Mouse (Mus musculus): ENCODE measurements around the gene Olfr65. TPM values are rescaled to one million over a fixed set of nuclear protein-coding genes. Genes with fewer than 3 reads are reported as not detected.

Gene Olfr65
- total RNA-seq, 1 experiment from 2014 or later = not detected

Other genes with a start within 250 kb of the Olfr65 start
- not detected in 2 replicates for gene Olfr623, start 239.8 kb upstream of the Olfr65 start, total RNA-seq (2017)
- gene Olfr624, start 232.3 kb upstream of the Olfr65 start, total RNA-seq (2017) = under 0.01 TPM in 1 of 2 replicates, not detected in the other
- not detected in 2 replicates for gene Olfr625-ps1, start 220.8 kb upstream of the Olfr65 start, total RNA-seq (2017)
- not detected in 2 replicates for gene Olfr243, start 188.8 kb upstream of the Olfr65 start, total RNA-seq (2017)
- gene Olfr628, start 173.1 kb upstream of the Olfr65 start, total RNA-seq (2017) = not detected in 2 replicates
- not detected in 2 replicates for gene Olfr629, start 158.5 kb upstream of the Olfr65 start, total RNA-seq (2017)
- not detected in 2 replicates for gene Olfr630, start 146.2 kb upstream of the Olfr65 start, total RNA-seq (2017)
- gene Olfr69, start 131.9 kb upstream of the Olfr65 start, total RNA-seq (2017) = not detected in 2 replicates
- not detected in 2 replicates for gene Olfr68, start 123.8 kb upstream of the Olfr65 start, total RNA-seq (2017)
- gene Olfr67, start 111.7 kb upstream of the Olfr65 start, total RNA-seq (2017) = not detected in 2 replicates
- gene Hbb-bt, start 89.5 kb upstream of the Olfr65 start, total RNA-seq (2017) = 13.0 and 18.6 TPM in 2 replicates
- gene Hbb-bs, start 75.4 kb upstream of the Olfr65 start, total RNA-seq (2017) = 16.6 and 33.2 TPM in 2 replicates
- not detected in 2 replicates for gene Hbb-bh2, start 63.0 kb upstream of the Olfr65 start, total RNA-seq (2017)
- gene Hbb-bh1, start 60.3 kb upstream of the Olfr65 start, total RNA-seq (2017) = not detected in 2 replicates
- 2.9 TPM in 1 of 2 replicates, not detected in the other for gene Hbb-y, start 50.3 kb upstream of the Olfr65 start, total RNA-seq (2017)
- gene Olfr66, start 17.2 kb upstream of the Olfr65 start, total RNA-seq (2017) = not detected in 2 replicates
- gene Olfr64, start 9.0 kb upstream of the Olfr65 start, total RNA-seq (2017) = not detected in 2 replicates
- gene Olfr631, start 25.3 kb downstream of the Olfr65 start, total RNA-seq (2017) = not detected in 2 replicates
- gene Olfr632, start 30.9 kb downstream of the Olfr65 start, total RNA-seq (2017) = not detected in 2 replicates
- gene Olfr633, start 41.0 kb downstream of the Olfr65 start, total RNA-seq (2017) = not detected in 2 replicates
- gene Olfr635, start 67.7 kb downstream of the Olfr65 start, total RNA-seq (2017) = not detected in 2 replicates
- gene Olfr638, start 95.3 kb downstream of the Olfr65 start, total RNA-seq (2017) = not detected in 2 replicates
- gene Olfr639, start 113.8 kb downstream of the Olfr65 start, total RNA-seq (2017) = not detected in 2 replicates
- gene Olfr640, start 122.1 kb downstream of the Olfr65 start, total RNA-seq (2017) = not detected in 2 replicates
- not detected in 2 replicates for gene Olfr641, start 132.0 kb downstream of the Olfr65 start, total RNA-seq (2017)
- not detected in 2 replicates for gene Olfr642, start 149.2 kb downstream of the Olfr65 start, total RNA-seq (2017)
- not detected in 2 replicates for gene 4930516K23Rik, start 158.0 kb downstream of the Olfr65 start, total RNA-seq (2017)
- not detected in 2 replicates for gene Olfr644, start 168.4 kb downstream of the Olfr65 start, total RNA-seq (2017)
- not detected in 2 replicates for gene Olfr645, start 182.0 kb downstream of the Olfr65 start, total RNA-seq (2017)
- gene Olfr646, start 201.4 kb downstream of the Olfr65 start, total RNA-seq (2017) = not detected in 2 replicates
- gene Ubqln5, start 226.3 kb downstream of the Olfr65 start, total RNA-seq (2017) = not detected in 2 replicates
- gene Olfr643, start 233.9 kb downstream of the Olfr65 start, total RNA-seq (2017) = not detected in 2 replicates
- gene Ubqln3, start 239.8 kb downstream of the Olfr65 start, total RNA-seq (2017) = not detected in 2 replicates
- gene Ubqlnl, start 247.1 kb downstream of the Olfr65 start, total RNA-seq (2017) = 0.05 TPM in 1 of 2 replicates, not detected in the other

Measured in common myeloid progenitor, adult 5-6 weeks (primary cell).